Mouse (Mus musculus) heart, embryonic 16.5 days (tissue): Measurements from ENCODE around the gene Cachd1. TPM values are rescaled to one million over a fixed set of nuclear protein-coding genes. Genes with fewer than 3 reads are reported as not detected.

Experiments
- ATAC-seq: fragments of 200-750 bp; cut with Nextera tagmentation; replicated peaks from 2 replicates; pipeline ENCODE4 v1.8.0; 2017; ENCODE audit warnings: moderate number of reproducible peaks; ENCODE audit not compliant: insufficient read depth, low FRiP score; ENCODE audit errors: extremely low read depth
- H3K27ac ChIP-seq: fragments of 300-500 bp; sonication (generic); 2 replicates; pipeline ENCODE4 v1.5.1; 2014; ENCODE audit warnings: mild to moderate bottlenecking, low read length, control low read depth, moderate library complexity
- H3K27me3 ChIP-seq: fragments of 300-500 bp; sonication (generic); 2 replicates; pipeline ENCODE4 v1.6.1; 2014; ENCODE audit warnings: low read length, mixed read lengths; ENCODE audit not compliant: control insufficient read depth, insufficient read depth
- H3K36me3 ChIP-seq: fragments of 300-500 bp; sonication (generic); 2 replicates; pipeline ENCODE4 v1.6.1; 2014; ENCODE audit not compliant: control insufficient read depth, insufficient read depth
- H3K4me1 ChIP-seq: fragments of 300-500 bp; sonication (generic); 2 replicates; pipeline ENCODE4 v1.6.1; 2014; ENCODE audit warnings: low read length, mixed read lengths; ENCODE audit not compliant: control insufficient read depth, insufficient read depth
- H3K4me2 ChIP-seq: fragments of 300-500 bp; sonication (generic); 2 replicates; pipeline ENCODE4 v1.6.1; 2014; ENCODE audit warnings: low read depth, mild to moderate bottlenecking, control low read depth, low read length
- H3K4me3 ChIP-seq: fragments of 300-500 bp; sonication (generic); 2 replicates; pipeline ENCODE4 v1.5.1; 2014; ENCODE audit warnings: mild to moderate bottlenecking, control low read depth, low read length
- H3K9ac ChIP-seq: fragments of 300-500 bp; sonication (generic); 2 replicates; pipeline ENCODE4 v1.6.1; 2014; ENCODE audit warnings: low read length, control low read depth
- H3K9me3 ChIP-seq: fragments of 300-500 bp; sonication (generic); replicated peaks from 2 replicates; pipeline ENCODE4 v1.6.1; 2016; ENCODE audit warnings: low read length; ENCODE audit not compliant: control insufficient read depth
- WGBS: fragments of 180-500 bp; shearing (Covaris S2); extraction: QIAGEN DNeasy Blood & Tissue Kit; methylation state at CpG from one replicate; pipeline ENCODE4 v1.1.7; 2014; 5-methylcytosine and 5-hydroxymethylcytosine counted together
- polyA plus RNA-seq: library from polyadenylated mRNA; unstranded; fragments of >200 nt; fragmentation: Nextera tagmentation; extraction: Ambion mirVana; gene quantifications from 2 replicates; pipeline ENCODE4 v1.2.1, GENCODE M21; 2015

The Cachd1 gene
- polyA plus RNA-seq, 1 experiment from 2014 or later: 4.6 TPM

DNA sequence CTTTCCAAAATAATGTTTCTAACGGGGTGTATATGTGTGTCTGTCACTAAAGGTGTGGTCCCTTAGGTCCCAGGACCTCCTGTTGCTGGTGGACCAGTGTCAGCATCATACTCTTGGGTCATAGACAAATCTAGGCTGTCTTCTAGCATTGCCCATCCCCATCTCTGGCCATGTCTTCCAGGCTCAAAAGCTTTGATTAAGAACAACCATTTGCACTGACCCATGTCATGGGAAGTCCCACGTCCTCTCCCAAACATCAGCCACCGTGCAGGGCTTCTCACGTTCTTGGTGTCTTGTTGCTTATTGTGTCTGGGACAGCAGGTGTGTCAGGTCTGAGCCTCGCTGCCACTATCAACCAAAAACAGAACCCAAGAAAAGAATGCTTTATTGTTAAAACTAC lies 219.1 kb downstream of the Cachd1 start:
- Histone ChIP-seq H3K27ac (no peak overlapping the region), H3K36me3 (peaks cover 15% of the 10 kb centered on the region), H3K9ac (no peak overlapping the region), H3K4me2 (no peak overlapping the region), H3K4me3 (no peak overlapping the region), H3K27me3 (no peaks in the 10 kb centered on the region), H3K4me1 (no peaks in the 10 kb centered on the region), H3K9me3 (no peaks in the 10 kb centered on the region)
- 84% methylated on average over 5 of the region's 5 CpGs for WGBS
- ATAC-seq: no peak

DNA sequence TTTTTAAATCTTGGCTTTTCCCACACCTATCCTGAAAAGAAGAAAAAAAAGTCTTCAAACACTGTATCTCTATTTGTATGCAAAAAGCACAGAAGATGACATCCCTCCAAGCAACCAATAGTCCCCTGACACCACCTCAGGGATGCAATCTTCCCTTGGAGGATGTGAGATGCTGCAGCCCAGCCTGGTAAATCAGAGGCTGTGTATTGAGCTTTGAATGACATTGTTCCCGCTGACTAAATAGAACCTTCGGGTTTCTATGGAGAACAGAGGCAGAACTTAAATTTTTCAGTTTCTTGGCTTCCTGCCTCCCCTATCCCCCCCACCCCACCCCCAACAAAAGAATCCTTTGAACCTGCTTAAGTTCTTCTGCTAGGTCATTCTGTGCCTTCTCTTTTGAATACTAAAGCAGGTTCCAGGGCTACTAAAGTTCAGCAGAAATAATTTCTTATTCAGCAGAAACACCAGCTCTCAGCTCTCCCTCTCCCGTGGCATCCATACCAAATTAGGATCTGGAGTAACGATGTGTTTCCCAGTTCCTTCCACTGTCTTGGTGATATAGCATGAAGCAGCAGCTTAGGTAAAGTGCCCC lies 219.7 kb downstream of the Cachd1 start:
- WGBS: 80% methylated on average over 4 of the region's 4 CpGs
- Histone ChIP-seq H3K27ac (no peak overlapping the region), H3K4me1 (no peaks in the 10 kb centered on the region), H3K36me3 (peaks cover 15% of the 10 kb centered on the region), H3K4me3 (no peak overlapping the region), H3K9me3 (no peaks in the 10 kb centered on the region), H3K9ac (no peak overlapping the region), H3K27me3 (no peaks in the 10 kb centered on the region), H3K4me2 (no peak overlapping the region)
- ATAC-seq: no peak

DNA sequence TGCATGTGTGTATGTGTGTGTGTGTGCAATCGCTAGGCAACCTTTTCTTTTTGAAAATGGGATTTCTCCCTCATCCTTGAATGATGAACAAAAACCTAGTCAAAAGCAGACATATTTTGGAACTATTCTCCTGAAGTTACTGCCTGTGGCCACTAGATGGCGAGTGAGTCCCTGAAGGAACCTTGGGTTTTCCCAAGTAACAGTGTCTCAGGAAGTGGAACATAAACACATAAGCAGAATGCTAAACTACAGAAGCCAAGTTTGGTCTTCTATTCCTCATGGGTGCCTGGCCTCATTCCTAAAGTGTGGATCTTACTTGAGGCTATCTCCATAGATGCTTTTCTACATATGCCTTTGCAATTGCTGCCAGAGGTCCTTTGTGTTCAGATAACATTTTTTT lies 221.7 kb downstream of the Cachd1 start:
- H3K9ac ChIP-seq: no peak overlapping the region
- H3K36me3 ChIP-seq: peaks cover 20% of the 10 kb centered on the region
- no peak for ATAC-seq
- no peak overlapping the region for H3K27ac ChIP-seq
- no peaks in the 10 kb centered on the region for H3K4me1 ChIP-seq
- WGBS: 21% methylated on average over 2 of the region's 2 CpGs
- H3K9me3 ChIP-seq: no peaks in the 10 kb centered on the region
- no peak overlapping the region for H3K4me2 ChIP-seq
- no peak overlapping the region for H3K4me3 ChIP-seq
- no peaks in the 10 kb centered on the region for H3K27me3 ChIP-seq

DNA sequence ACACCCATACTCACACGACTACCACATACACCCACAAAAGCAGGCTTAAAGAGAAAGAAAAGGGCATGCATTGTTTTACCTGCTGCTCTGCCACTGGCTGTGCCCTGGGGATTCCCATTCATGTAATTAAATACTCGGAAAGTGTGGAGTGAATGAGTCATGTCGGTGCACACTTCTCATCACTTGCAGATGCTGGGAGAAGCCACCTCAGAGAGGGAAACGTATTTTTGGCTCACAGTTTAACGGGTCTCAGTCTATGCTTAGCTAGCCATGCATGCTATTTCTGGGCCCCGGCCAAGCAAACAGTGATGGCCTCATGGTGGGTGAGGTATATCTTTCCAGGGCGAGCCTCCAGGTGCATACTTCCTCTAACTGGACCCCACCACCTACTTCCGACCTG lies 222.4 kb downstream of the Cachd1 start:
- no peaks in the 10 kb centered on the region for H3K9me3 ChIP-seq
- no peak overlapping the region for H3K27ac ChIP-seq
- WGBS: 81% methylated on average over 8 of the region's 8 CpGs
- no peak overlapping the region for H3K4me2 ChIP-seq
- H3K4me3 ChIP-seq: no peak overlapping the region
- H3K4me1 ChIP-seq: no peaks in the 10 kb centered on the region
- H3K27me3 ChIP-seq: no peaks in the 10 kb centered on the region
- no peak overlapping the region for H3K9ac ChIP-seq
- H3K36me3 ChIP-seq: peaks cover 22% of the 10 kb centered on the region
- no peak for ATAC-seq

DNA sequence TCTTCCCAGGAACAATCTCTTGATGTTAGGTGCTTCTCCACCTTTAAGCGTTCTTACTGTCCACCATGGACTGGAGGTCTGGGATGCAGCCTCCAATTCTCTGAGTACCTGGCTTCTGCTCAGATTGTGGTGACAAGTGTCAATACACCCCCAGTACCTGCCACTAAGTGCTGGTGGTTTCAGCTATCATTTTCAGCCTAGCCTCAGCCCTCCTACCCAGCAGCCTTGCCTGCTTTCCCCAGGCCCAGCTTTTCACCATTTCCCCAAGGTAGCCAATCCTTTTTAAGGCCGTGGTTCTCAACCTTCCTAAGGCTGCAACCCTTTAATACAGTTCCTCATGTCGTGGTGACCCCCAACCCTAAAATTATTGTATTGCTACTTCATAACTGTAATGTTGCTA lies 224.1 kb downstream of the Cachd1 start:
- no peak overlapping the region for H3K4me2 ChIP-seq
- 88% methylated on average over 3 of the region's 3 CpGs for WGBS
- no peak overlapping the region for H3K9ac ChIP-seq
- no peaks in the 10 kb centered on the region for H3K4me1 ChIP-seq
- no peaks in the 10 kb centered on the region for H3K9me3 ChIP-seq
- ATAC-seq: no peak
- no peaks in the 10 kb centered on the region for H3K27me3 ChIP-seq
- peaks cover 13% of the 10 kb centered on the region for H3K36me3 ChIP-seq
- H3K4me3 ChIP-seq: no peak overlapping the region
- H3K27ac ChIP-seq: no peak overlapping the region

GRCm38 (mm10) chr4:101001073-101001472 lies 224.6 kb downstream of the Cachd1 start:
- Histone ChIP-seq H3K27me3 (no peaks in the 10 kb centered on the region), H3K4me2 (no peak overlapping the region), H3K4me1 (no peaks in the 10 kb centered on the region), H3K9me3 (no peaks in the 10 kb centered on the region), H3K4me3 (no peak overlapping the region), H3K36me3 (peaks cover 13% of the 10 kb centered on the region), H3K27ac (no peak overlapping the region), H3K9ac (no peak overlapping the region)
- 91% methylated on average over 6 of the region's 6 CpGs for WGBS
- no peak for ATAC-seq

DNA sequence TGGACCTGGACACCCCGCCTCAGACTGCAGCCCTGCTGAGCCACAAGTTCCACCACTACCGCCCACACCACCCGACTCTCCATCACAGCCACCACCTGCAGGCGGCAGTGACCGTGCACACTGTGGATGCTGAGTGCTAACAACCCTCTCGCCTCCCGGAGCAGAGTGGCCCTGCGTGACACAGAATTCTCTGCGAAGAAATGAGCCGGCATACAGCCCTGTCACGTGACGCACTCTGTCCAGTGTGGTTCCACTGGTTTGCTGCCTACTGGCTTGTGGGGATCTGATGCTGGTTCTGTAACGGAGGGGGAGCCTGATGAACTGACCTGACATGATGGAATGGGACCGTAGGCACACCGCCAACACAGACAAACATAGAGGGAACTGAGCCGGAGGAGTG lies 226.5 kb downstream of the Cachd1 start:
- Histone ChIP-seq H3K4me1 (no peaks in the 10 kb centered on the region), H3K4me2 (no peak overlapping the region), H3K36me3 (peaks cover 11% of the 10 kb centered on the region; the same call in 1 of the 2 replicates), H3K9ac (no peak overlapping the region), H3K4me3 (no peak overlapping the region), H3K9me3 (no peaks in the 10 kb centered on the region), H3K27ac (no peak overlapping the region), H3K27me3 (no peaks in the 10 kb centered on the region)
- WGBS: 89% methylated on average over 16 of the region's 16 CpGs
- no peak for ATAC-seq

DNA sequence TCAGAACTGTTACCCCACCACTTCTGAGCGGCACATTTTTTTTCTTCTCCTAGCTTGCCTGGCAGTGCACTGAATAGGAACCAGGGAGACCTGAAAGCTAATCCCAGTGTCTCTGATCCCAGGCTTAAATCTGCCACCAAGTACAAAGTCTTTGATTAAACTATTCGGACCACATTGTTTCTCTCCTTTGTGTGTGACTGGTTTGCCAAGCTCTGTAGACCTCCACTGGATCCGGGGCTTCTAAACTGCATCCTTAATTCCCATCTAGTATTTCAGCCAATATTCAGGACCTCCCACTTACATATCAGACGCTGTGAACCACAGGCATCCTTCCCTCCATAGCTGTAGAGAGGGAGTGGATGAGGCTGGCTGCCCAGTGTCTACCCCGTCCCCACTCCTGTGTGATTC lies 231.9 kb downstream of the Cachd1 start:
- no peak overlapping the region for H3K4me2 ChIP-seq
- H3K9ac ChIP-seq: no peak overlapping the region
- WGBS: 68% methylated on average over 5 of the region's 5 CpGs
- ATAC-seq: no peak
- no peak overlapping the region for H3K27ac ChIP-seq
- H3K27me3 ChIP-seq: no peaks in the 10 kb centered on the region
- no peaks in the 10 kb centered on the region for H3K9me3 ChIP-seq
- H3K4me3 ChIP-seq: no peak overlapping the region
- H3K36me3 ChIP-seq: no peaks in the 10 kb centered on the region
- H3K4me1 ChIP-seq: no peaks in the 10 kb centered on the region

GRCm38 (mm10) chr4:101009092-101009491 lies 232.6 kb downstream of the Cachd1 start:
- no peaks in the 10 kb centered on the region for H3K27me3 ChIP-seq
- no peaks in the 10 kb centered on the region for H3K4me1 ChIP-seq
- no peak overlapping the region for H3K4me3 ChIP-seq
- no peaks in the 10 kb centered on the region for H3K9me3 ChIP-seq
- no peaks in the 10 kb centered on the region for H3K36me3 ChIP-seq
- H3K9ac ChIP-seq: no peak overlapping the region
- WGBS: 84% methylated on average over 4 of the region's 4 CpGs
- ATAC-seq: no peak
- H3K4me2 ChIP-seq: no peak overlapping the region
- no peak overlapping the region for H3K27ac ChIP-seq
